Mouse (Mus musculus): Measurements from ENCODE around the gene Rasl2-9. TPM values are rescaled to one million over a fixed set of nuclear protein-coding genes. Genes with fewer than 3 reads are reported as not detected.

Rasl2-9 gene
- polyA plus RNA-seq, 1 experiment = 0.10 TPM

- Histone ChIP-seq H3K4me3 (no peak overlapping the region), H3ac (ENCODE audit: control insufficient read depth, insufficient read length) (no peak overlapping the region), H3K4me2 (ENCODE audit: low read depth) (no peak overlapping the region), H3K27me3 (ENCODE audit: control insufficient read depth, insufficient read depth, insufficient read length) (no peaks in the 10 kb centered on the region), H3K36me3 (ENCODE audit: control insufficient read depth, insufficient read depth) (no peaks in the 10 kb centered on the region), H3K79me2 (ENCODE audit: control insufficient read depth, insufficient read depth) (no peaks in the 10 kb centered on the region)
- TF ChIP-seq POLR2AphosphoS2 (IDR thresholded peaks at IDR 0.05; ENCODE audit: insufficient read length, low read depth) = no peak
- TF ChIP-seq E2F4 (IDR thresholded peaks at IDR 0.05; ENCODE audit: insufficient read depth) = no peak
Observed at GRCm38 (mm10) chr7:5098769-5099168, 27.0 kb downstream of the Rasl2-9 start.

- no peak overlapping the region for H3K4me3 ChIP-seq
- no peak overlapping the region for H3ac ChIP-seq (ENCODE audit: control insufficient read depth, insufficient read length)
- no peaks in the 10 kb centered on the region for H3K27me3 ChIP-seq (ENCODE audit: control insufficient read depth, insufficient read depth, insufficient read length)
- H3K36me3 ChIP-seq (ENCODE audit: control insufficient read depth, insufficient read depth) = peaks cover 17% of the 10 kb centered on the region
- no peak for TF ChIP-seq SRF (IDR thresholded peaks at IDR 0.05; ENCODE audit: control insufficient read depth, insufficient read length, low read depth)
- no peak for TF ChIP-seq MYOD1 (IDR thresholded peaks at IDR 0.05; ENCODE audit: control insufficient read depth in 1 of 3, insufficient read length in 2 of 3, low read depth in 2 of 3)
- no peak for TF ChIP-seq USF1 (IDR thresholded peaks at IDR 0.05; ENCODE audit: low read depth)
- TF ChIP-seq POLR2A (IDR thresholded peaks at IDR 0.05; ENCODE audit: insufficient read length, low read depth) = no peak
- TF ChIP-seq POLR2AphosphoS2 (IDR thresholded peaks at IDR 0.05; ENCODE audit: insufficient read length, low read depth) = peak; percentile 15
- H3K4me2 ChIP-seq (ENCODE audit: low read depth) = no peak overlapping the region
- H3K79me2 ChIP-seq (ENCODE audit: control insufficient read depth, insufficient read depth) = peaks cover 27% of the 10 kb centered on the region
Observed at GRCm38 (mm10) chr7:5092831-5093510, 32.8 kb downstream of the Rasl2-9 start.

GRCm38 (mm10) chr7:5092381-5092780, 33.4 kb downstream of the Rasl2-9 start:
- no peaks in the 10 kb centered on the region for H3K27me3 ChIP-seq (ENCODE audit: control insufficient read depth, insufficient read depth, insufficient read length)
- H3K4me3 ChIP-seq = no peak overlapping the region
- H3ac ChIP-seq (ENCODE audit: control insufficient read depth, insufficient read length) = no peak overlapping the region
- peaks cover 32% of the 10 kb centered on the region for H3K79me2 ChIP-seq (ENCODE audit: control insufficient read depth, insufficient read depth)
- TF ChIP-seq SRF (IDR thresholded peaks at IDR 0.05; ENCODE audit: control insufficient read depth, insufficient read length, low read depth) (no peak), MYOG (IDR thresholded peaks at IDR 0.05; ENCODE audit: control insufficient read depth in 1 of 3, insufficient read depth in 1 of 3, insufficient read length in 2 of 3, low read depth in 2 of 3) (no peak), MAX (IDR thresholded peaks at IDR 0.05; ENCODE audit: low read depth) (no peak), REST (IDR thresholded peaks at IDR 0.05; ENCODE audit: insufficient read depth, insufficient read length) (no peak), POLR2AphosphoS2 (IDR thresholded peaks at IDR 0.05; ENCODE audit: insufficient read length, low read depth) (no peak), CEBPB (IDR thresholded peaks at IDR 0.05; ENCODE audit: insufficient read depth, poor library complexity, severe bottlenecking) (no peak), TCF12 (IDR thresholded peaks at IDR 0.05; ENCODE audit: insufficient read depth, poor library complexity, severe bottlenecking) (no peak), USF1 (IDR thresholded peaks at IDR 0.05; ENCODE audit: low read depth) (no peak), POLR2A (IDR thresholded peaks at IDR 0.05; ENCODE audit: insufficient read length, low read depth) (no peak), TCF3 (IDR thresholded peaks at IDR 0.05; ENCODE audit: insufficient read length, low read depth) (no peak), MYOD1 (IDR thresholded peaks at IDR 0.05; ENCODE audit: control insufficient read depth in 1 of 3, insufficient read length in 2 of 3, low read depth in 2 of 3) (no peak), E2F4 (IDR thresholded peaks at IDR 0.05; ENCODE audit: insufficient read depth) (no peak)
- H3K4me2 ChIP-seq (ENCODE audit: low read depth) = no peak overlapping the region
- H3K36me3 ChIP-seq (ENCODE audit: control insufficient read depth, insufficient read depth) = peaks cover 17% of the 10 kb centered on the region

- Histone ChIP-seq H3K79me2 (ENCODE audit: control insufficient read depth, insufficient read depth) (peaks cover 38% of the 10 kb centered on the region), H3K4me2 (ENCODE audit: low read depth) (no peak overlapping the region), H3K4me3 (no peak overlapping the region), H3ac (ENCODE audit: control insufficient read depth, insufficient read length) (no peak overlapping the region), H3K36me3 (ENCODE audit: control insufficient read depth, insufficient read depth) (peaks cover 17% of the 10 kb centered on the region), H3K27me3 (ENCODE audit: control insufficient read depth, insufficient read depth, insufficient read length) (no peaks in the 10 kb centered on the region)
- TF ChIP-seq MYOD1 (IDR thresholded peaks at IDR 0.05; ENCODE audit: control insufficient read depth in 1 of 3, insufficient read length in 2 of 3, low read depth in 2 of 3) (no peak), POLR2AphosphoS2 (IDR thresholded peaks at IDR 0.05; ENCODE audit: insufficient read length, low read depth) (no peak), REST (IDR thresholded peaks at IDR 0.05; ENCODE audit: insufficient read depth, insufficient read length) (no peak), MAX (IDR thresholded peaks at IDR 0.05; ENCODE audit: low read depth) (no peak), TCF12 (IDR thresholded peaks at IDR 0.05; ENCODE audit: insufficient read depth, poor library complexity, severe bottlenecking) (no peak), CEBPB (IDR thresholded peaks at IDR 0.05; ENCODE audit: insufficient read depth, poor library complexity, severe bottlenecking) (no peak), E2F4 (IDR thresholded peaks at IDR 0.05; ENCODE audit: insufficient read depth) (no peak), POLR2A (IDR thresholded peaks at IDR 0.05; ENCODE audit: insufficient read length, low read depth) (no peak), TCF3 (IDR thresholded peaks at IDR 0.05; ENCODE audit: insufficient read length, low read depth) (no peak), MYOG (IDR thresholded peaks at IDR 0.05; ENCODE audit: control insufficient read depth in 1 of 3, insufficient read depth in 1 of 3, insufficient read length in 2 of 3, low read depth in 2 of 3) (no peak), USF1 (IDR thresholded peaks at IDR 0.05; ENCODE audit: low read depth) (no peak), SRF (IDR thresholded peaks at IDR 0.05; ENCODE audit: control insufficient read depth, insufficient read length, low read depth) (no peak)
Observed at GRCm38 (mm10) chr7:5091008-5091728, 34.6 kb downstream of the Rasl2-9 start.

- TF ChIP-seq REST (IDR thresholded peaks at IDR 0.05; ENCODE audit: insufficient read depth, insufficient read length) = no peak
- TF ChIP-seq TCF12 (IDR thresholded peaks at IDR 0.05; ENCODE audit: insufficient read depth, poor library complexity, severe bottlenecking) = no peak
- TF ChIP-seq POLR2AphosphoS2 (IDR thresholded peaks at IDR 0.05; ENCODE audit: insufficient read length, low read depth) = no peak
- no peak for TF ChIP-seq CEBPB (IDR thresholded peaks at IDR 0.05; ENCODE audit: insufficient read depth, poor library complexity, severe bottlenecking)
- no peak for TF ChIP-seq SRF (IDR thresholded peaks at IDR 0.05; ENCODE audit: control insufficient read depth, insufficient read length, low read depth)
- peaks cover 52% of the 10 kb centered on the region for H3K79me2 ChIP-seq (ENCODE audit: control insufficient read depth, insufficient read depth)
- H3K27me3 ChIP-seq (ENCODE audit: control insufficient read depth, insufficient read depth, insufficient read length) = no peaks in the 10 kb centered on the region
- no peak overlapping the region for H3K4me3 ChIP-seq
- no peak overlapping the region for H3ac ChIP-seq (ENCODE audit: control insufficient read depth, insufficient read length)
- peaks cover 17% of the 10 kb centered on the region for H3K36me3 ChIP-seq (ENCODE audit: control insufficient read depth, insufficient read depth)
- H3K4me2 ChIP-seq (ENCODE audit: low read depth) = no peak overlapping the region
Observed at GRCm38 (mm10) chr7:5089853-5090252, 35.9 kb downstream of the Rasl2-9 start.

Data from myocyte (in vitro differentiated cells).